Mouse (Mus musculus): ENCODE measurements at regions not wholly inside any gene's neighbourhood (a gene's known extent, or its start where the extent isn't known, plus 50 kb on each side); places are given as distances from the start of the nearest gene placed in this dataset.
A peak's percentile ranks its signal among the peaks of the same experiment; 100 is the strongest.

GRCm38 (mm10) chr9:26659366-26659765 lies 74.2 kb upstream of the B3gat1 start:
- no peak overlapping the region for H3K27ac ChIP-seq (ENCODE audit: insufficient read depth, low read depth, low read length)
- no peaks in the 10 kb centered on the region for H3K4me1 ChIP-seq (ENCODE audit: control insufficient read depth, insufficient read depth, low read length)
- H3K27me3 ChIP-seq (replicated peaks; ENCODE audit: control insufficient read depth, insufficient read depth, low read length), result no peaks in the 10 kb centered on the region
- TF ChIP-seq CTCF (conservative IDR thresholded peaks at IDR 0.05; ENCODE audit: insufficient read depth, insufficient read length, low read depth, low read length), result no peak
- TF ChIP-seq POLR2A (IDR thresholded peaks at IDR 0.05; ENCODE audit: low read depth, low read length), result no peak
- peak; percentile 50 for DNase-seq
- H3K4me3 ChIP-seq (ENCODE audit: insufficient read depth, low read depth, low read length), result no peak overlapping the region
- no peaks in the 10 kb centered on the region for H3K36me3 ChIP-seq (ENCODE audit: control insufficient read depth, insufficient read depth, low read length)
- 38% methylated on average over 2 of the region's 2 CpGs for WGBS

DNA sequence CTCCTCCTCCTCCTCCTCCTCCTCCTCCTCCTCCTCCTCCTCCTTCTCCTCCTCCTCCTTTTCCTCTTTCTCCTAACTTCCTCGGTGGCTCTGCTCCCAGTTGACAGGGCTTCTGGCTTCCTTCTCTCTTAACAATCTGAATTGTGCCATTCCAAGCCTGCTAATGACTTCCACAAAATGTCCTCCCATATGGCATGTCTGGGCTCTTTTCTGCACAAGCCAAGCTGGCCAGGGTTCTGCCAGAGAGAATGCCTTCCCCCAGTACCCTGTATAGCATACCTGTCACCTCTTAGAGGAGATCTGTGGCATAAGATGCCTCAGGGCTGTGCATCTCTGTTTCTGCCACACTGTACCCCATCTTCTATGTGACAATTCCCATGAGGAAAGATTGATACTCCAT lies 70.0 kb upstream of the B3gat1 start:
- Histone ChIP-seq H3K4me1 (ENCODE audit: control insufficient read depth, insufficient read depth, low read length) (no peaks in the 10 kb centered on the region), H3K4me3 (ENCODE audit: insufficient read depth, low read depth, low read length) (no peak overlapping the region), H3K36me3 (ENCODE audit: control insufficient read depth, insufficient read depth, low read length) (no peaks in the 10 kb centered on the region), H3K27me3 (replicated peaks; ENCODE audit: control insufficient read depth, insufficient read depth, low read length) (no peaks in the 10 kb centered on the region), H3K27ac (ENCODE audit: insufficient read depth, low read depth, low read length) (no peak overlapping the region)
- no peak for DNase-seq
- no peak for TF ChIP-seq CTCF (conservative IDR thresholded peaks at IDR 0.05; ENCODE audit: insufficient read depth, insufficient read length, low read depth, low read length)
- no peak for TF ChIP-seq POLR2A (IDR thresholded peaks at IDR 0.05; ENCODE audit: low read depth, low read length)
- no CpG with 5 or more reads among the region's 1 CpGs for WGBS

DNA sequence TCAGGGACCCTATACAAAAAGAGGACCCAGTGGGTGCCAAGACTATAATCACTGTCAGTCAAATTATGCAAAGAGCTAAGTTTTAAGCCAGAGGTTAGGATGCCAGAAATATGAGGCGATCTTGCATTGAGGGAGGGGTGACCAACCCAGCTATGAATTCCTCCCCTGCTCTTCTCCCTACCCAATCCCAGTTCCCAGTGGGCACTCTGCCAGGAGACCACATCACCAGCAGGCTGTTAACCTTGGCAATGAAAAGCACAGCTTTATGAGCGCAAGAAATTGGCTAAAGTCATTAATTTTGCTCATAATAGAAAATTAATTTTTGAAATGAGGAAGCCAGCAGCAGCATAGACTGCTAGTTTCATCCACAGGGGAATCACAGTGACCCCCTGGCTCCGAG lies 65.7 kb upstream of the B3gat1 start:
- H3K4me1 ChIP-seq (ENCODE audit: control insufficient read depth, insufficient read depth, low read length), result no peaks in the 10 kb centered on the region
- H3K4me3 ChIP-seq (ENCODE audit: insufficient read depth, low read depth, low read length), result no peak overlapping the region
- no peak for TF ChIP-seq POLR2A (IDR thresholded peaks at IDR 0.05; ENCODE audit: low read depth, low read length)
- no peak for DNase-seq
- H3K36me3 ChIP-seq (ENCODE audit: control insufficient read depth, insufficient read depth, low read length), result no peaks in the 10 kb centered on the region
- no peak overlapping the region for H3K27ac ChIP-seq (ENCODE audit: insufficient read depth, low read depth, low read length)
- no peaks in the 10 kb centered on the region for H3K27me3 ChIP-seq (replicated peaks; ENCODE audit: control insufficient read depth, insufficient read depth, low read length)
- 74% methylated on average over 3 of the region's 3 CpGs for WGBS

GRCm38 (mm10) chr9:26674059-26674757 lies 59.3 kb upstream of the B3gat1 start:
- no peaks in the 10 kb centered on the region; the same call in 1 of the 2 replicates for H3K4me1 ChIP-seq (ENCODE audit: control insufficient read depth, insufficient read depth, low read length)
- no peak overlapping the region for H3K27ac ChIP-seq (ENCODE audit: insufficient read depth, low read depth, low read length)
- 88% methylated on average over 2 of the region's 2 CpGs for WGBS
- H3K27me3 ChIP-seq (replicated peaks; ENCODE audit: control insufficient read depth, insufficient read depth, low read length), result no peaks in the 10 kb centered on the region
- TF ChIP-seq CTCF (conservative IDR thresholded peaks at IDR 0.05; ENCODE audit: insufficient read depth, insufficient read length, low read depth, low read length), result no peak
- TF ChIP-seq POLR2A (IDR thresholded peaks at IDR 0.05; ENCODE audit: low read depth, low read length), result no peak
- peak; percentile 84 for DNase-seq
- no peak overlapping the region for H3K4me3 ChIP-seq (ENCODE audit: insufficient read depth, low read depth, low read length)
- H3K36me3 ChIP-seq (ENCODE audit: control insufficient read depth, insufficient read depth, low read length), result no peaks in the 10 kb centered on the region

- Histone ChIP-seq H3K27ac (ENCODE audit: insufficient read depth, low read depth, low read length) (no peak overlapping the region), H3K27me3 (replicated peaks; ENCODE audit: control insufficient read depth, insufficient read depth, low read length) (no peaks in the 10 kb centered on the region), H3K4me3 (ENCODE audit: insufficient read depth, low read depth, low read length) (no peak overlapping the region), H3K36me3 (ENCODE audit: control insufficient read depth, insufficient read depth, low read length) (no peaks in the 10 kb centered on the region), H3K4me1 (ENCODE audit: control insufficient read depth, insufficient read depth, low read length) (no peaks in the 10 kb centered on the region; the same call in 1 of the 2 replicates)
- WGBS, result 25% methylated on average over 6 of the region's 6 CpGs
- peak; percentile 78 for DNase-seq
- TF ChIP-seq POLR2A (IDR thresholded peaks at IDR 0.05; ENCODE audit: low read depth, low read length) (no peak), CTCF (conservative IDR thresholded peaks at IDR 0.05; ENCODE audit: insufficient read depth, insufficient read length, low read depth, low read length) (no peak)
These were observed 55.2 kb upstream of the B3gat1 start for GRCm38 (mm10) chr9:26678288-26678687.

DNA sequence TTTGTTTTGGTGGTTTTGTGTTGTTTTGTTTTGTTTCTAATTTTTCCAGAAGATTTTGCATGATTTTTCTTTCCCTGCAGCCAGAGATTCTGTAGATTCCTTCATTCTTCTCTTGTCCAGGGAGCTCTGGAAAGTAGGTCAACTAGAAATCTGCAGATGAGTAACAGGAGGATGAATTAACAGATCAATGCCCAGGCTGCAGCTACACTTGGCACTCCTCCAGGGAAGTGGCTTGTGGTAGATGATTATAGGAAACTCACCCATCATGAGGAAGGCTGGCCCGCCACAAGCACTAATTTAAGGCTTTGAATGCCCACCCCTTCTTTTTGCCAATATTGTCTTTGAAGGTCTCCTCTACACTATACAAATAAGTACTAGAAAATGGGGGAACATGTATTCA lies 52.0 kb upstream of the B3gat1 start:
- no peak overlapping the region for H3K27ac ChIP-seq (ENCODE audit: insufficient read depth, low read depth, low read length)
- peak; percentile 90 for DNase-seq
- no peak for TF ChIP-seq POLR2A (IDR thresholded peaks at IDR 0.05; ENCODE audit: low read depth, low read length)
- no peak for TF ChIP-seq CTCF (conservative IDR thresholded peaks at IDR 0.05; ENCODE audit: insufficient read depth, insufficient read length, low read depth, low read length)
- H3K4me3 ChIP-seq (ENCODE audit: insufficient read depth, low read depth, low read length), result no peak overlapping the region
- no peaks in the 10 kb centered on the region for H3K4me1 ChIP-seq (ENCODE audit: control insufficient read depth, insufficient read depth, low read length)
- no peaks in the 10 kb centered on the region for H3K27me3 ChIP-seq (replicated peaks; ENCODE audit: control insufficient read depth, insufficient read depth, low read length)
- WGBS, result 35% methylated on average over 1 of the region's 1 CpGs
- H3K36me3 ChIP-seq (ENCODE audit: control insufficient read depth, insufficient read depth, low read length), result no peaks in the 10 kb centered on the region
